Mouse (Mus musculus): ENCODE data around the gene Kifc1.

Kifc1 gene

GRCm38 (mm10) chr17:33890533-33891059, at the start of gene Kifc1:
Gene Kifc1 (minus strand): TSS chr17:33890661.
- DNase-seq (ENCODE audit: low spot score in 2 of 2) = peak; percentile 100

GRCm38 (mm10) chr17:33938783-33939182, 48.3 kb upstream of the Kifc1 start:
- no peak for DNase-seq (ENCODE audit: low spot score in 2 of 2)

- DNase-seq (ENCODE audit: low spot score in 2 of 2) = no peak
Measured at GRCm38 (mm10) chr17:33936993-33937392, 46.5 kb upstream of the Kifc1 start.

- no peak for DNase-seq (ENCODE audit: low spot score in 2 of 2)
Measured at GRCm38 (mm10) chr17:33935422-33936055, 45.1 kb upstream of the Kifc1 start.

GRCm38 (mm10) chr17:33932970-33933369, 42.5 kb upstream of the Kifc1 start:
- no peak for DNase-seq (ENCODE audit: low spot score in 2 of 2)

GRCm38 (mm10) chr17:33932448-33932847, 42.0 kb upstream of the Kifc1 start:
- DNase-seq (ENCODE audit: low spot score in 2 of 2) = no peak

- DNase-seq (ENCODE audit: low spot score in 2 of 2) = no peak
Measured at GRCm38 (mm10) chr17:33931947-33932346, 41.5 kb upstream of the Kifc1 start.

- no peak for DNase-seq (ENCODE audit: low spot score in 2 of 2)
Measured at GRCm38 (mm10) chr17:33931159-33931866, 40.9 kb upstream of the Kifc1 start.

- peak; percentile 69 to 72 for DNase-seq (ENCODE audit: low spot score in 2 of 2)
Measured at GRCm38 (mm10) chr17:33930280-33931158, 40.1 kb upstream of the Kifc1 start.

- DNase-seq (ENCODE audit: low spot score in 2 of 2) = peak; percentile 88 to 91
Measured at GRCm38 (mm10) chr17:33929371-33930279, 39.2 kb upstream of the Kifc1 start, which contains the start of gene Rgl2. Gene Rgl2 (plus strand): TSS chr17:33929543.

GRCm38 (mm10) chr17:33928251-33928947, 37.9 kb upstream of the Kifc1 start:
- no peak for DNase-seq (ENCODE audit: low spot score in 2 of 2)

- no peak for DNase-seq (ENCODE audit: low spot score in 2 of 2)
Measured at GRCm38 (mm10) chr17:33926207-33926932, 35.9 kb upstream of the Kifc1 start.

- no peak for DNase-seq (ENCODE audit: low spot score in 2 of 2)
Measured at GRCm38 (mm10) chr17:33925406-33926116, 35.1 kb upstream of the Kifc1 start.

- no peak for DNase-seq (ENCODE audit: low spot score in 2 of 2)
Measured at GRCm38 (mm10) chr17:33924577-33925283, 34.3 kb upstream of the Kifc1 start.

- DNase-seq (ENCODE audit: low spot score in 2 of 2) = no peak
Measured at GRCm38 (mm10) chr17:33921361-33921760, 30.9 kb upstream of the Kifc1 start.

- peak; percentile 84 to 85 for DNase-seq (ENCODE audit: low spot score in 2 of 2)
Measured at GRCm38 (mm10) chr17:33920282-33921097, 30.0 kb upstream of the Kifc1 start.

Data from spleen, postnatal 36 days (tissue).